Mouse (Mus musculus): ENCODE measurements around the gene Lcor.

DNA sequence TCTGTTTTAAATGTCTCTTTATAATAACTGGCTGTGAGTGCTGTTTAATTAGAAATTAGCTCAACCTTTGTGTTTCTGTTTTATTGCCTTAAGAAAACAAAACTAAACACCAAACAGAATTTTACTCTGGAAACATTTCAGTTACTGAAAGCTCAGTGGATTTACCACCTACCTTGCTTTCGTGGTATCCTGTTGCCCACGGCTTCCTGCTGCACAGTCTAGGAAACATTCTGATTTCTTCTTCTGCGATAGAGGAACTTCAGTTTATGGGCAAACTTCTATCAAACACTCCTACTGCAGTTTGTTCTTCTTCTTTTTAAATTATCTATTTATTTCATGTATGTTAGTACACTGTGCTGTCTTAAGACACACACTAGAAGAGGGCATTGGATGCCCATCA is 46.7 kb downstream of the Lcor start:
- TF ChIP-seq CTCF (IDR thresholded peaks at IDR 0.05; ENCODE audit: low read depth) = no peak
- TF ChIP-seq EP300 (IDR thresholded peaks at IDR 0.05; ENCODE audit: low read depth) = no peak

Data from liver, embryonic 14.5 days (tissue).